Mouse (Mus musculus): Measurements from ENCODE around the gene 3110082I17Rik.

Gene 3110082I17Rik

GRCm38 (mm10) chr5:139417480-139417879 is 42.8 kb downstream of the 3110082I17Rik start:
- no peak for DNase-seq

DNA sequence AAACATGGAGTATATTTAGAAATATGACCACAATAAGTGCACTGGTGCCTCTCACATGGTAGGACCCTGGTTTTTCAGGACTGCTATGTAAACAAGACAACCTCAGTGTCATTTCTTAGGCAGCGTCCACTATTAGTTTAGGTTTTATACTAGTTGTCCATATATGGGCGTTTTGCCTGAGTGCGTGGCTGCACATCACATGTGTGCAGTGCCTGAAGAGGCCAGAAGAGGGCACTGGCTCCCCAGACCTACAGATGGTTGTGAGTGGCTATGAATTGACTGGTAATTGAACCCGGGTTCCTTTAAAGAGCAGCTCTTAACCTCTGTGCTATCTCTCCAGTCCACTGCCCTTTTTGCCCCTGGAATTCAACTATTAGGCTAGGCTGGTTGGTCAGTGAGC is 43.4 kb downstream of the 3110082I17Rik start:
- no peak for DNase-seq

GRCm38 (mm10) chr5:139415001-139415400 is 45.3 kb downstream of the 3110082I17Rik start:
- no peak for DNase-seq

DNA sequence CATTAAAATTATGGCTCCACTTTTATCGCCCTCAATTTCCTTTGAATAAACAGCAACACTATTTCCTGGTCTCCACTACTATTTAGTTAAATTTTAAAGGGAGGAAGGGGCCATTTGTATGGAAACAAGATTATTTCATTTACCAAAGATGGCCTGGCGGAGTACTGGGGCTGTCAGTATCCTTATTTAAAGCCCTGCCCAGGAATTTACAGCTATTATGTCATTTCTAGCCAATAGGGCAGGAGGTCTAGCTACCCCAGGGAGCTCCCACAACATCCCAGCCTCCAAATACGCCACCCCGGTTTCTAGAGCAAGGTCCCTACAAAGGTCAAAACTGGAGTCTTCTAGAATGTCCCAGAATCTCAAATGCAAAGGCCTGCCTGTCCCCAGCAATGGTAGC is 46.8 kb downstream of the 3110082I17Rik start:
- no peak for DNase-seq

- DNase-seq, result no peak
Measured at GRCm38 (mm10) chr5:139411665-139412314, 48.5 kb downstream of the 3110082I17Rik start.

DNA sequence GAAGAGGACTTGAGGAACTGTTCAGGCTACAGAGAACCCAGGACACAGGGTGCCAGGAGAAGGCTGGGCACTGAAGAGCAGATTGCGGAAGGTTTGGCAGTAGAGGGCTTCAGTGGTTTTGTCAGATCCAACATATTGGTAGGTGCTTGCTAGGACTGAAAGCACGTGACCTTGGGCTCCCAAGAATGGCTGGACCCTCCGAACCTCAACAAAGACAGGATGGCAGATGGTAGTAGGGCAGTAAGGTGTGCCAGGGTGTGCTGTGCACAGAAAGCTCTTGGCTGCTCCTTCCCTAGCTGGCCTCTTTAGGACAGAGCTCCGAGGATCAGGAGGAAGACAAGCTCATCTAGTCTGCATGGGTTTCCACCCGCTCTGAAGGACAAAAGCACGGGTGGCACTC is 49.2 kb downstream of the 3110082I17Rik start:
- no peak for DNase-seq

DNA sequence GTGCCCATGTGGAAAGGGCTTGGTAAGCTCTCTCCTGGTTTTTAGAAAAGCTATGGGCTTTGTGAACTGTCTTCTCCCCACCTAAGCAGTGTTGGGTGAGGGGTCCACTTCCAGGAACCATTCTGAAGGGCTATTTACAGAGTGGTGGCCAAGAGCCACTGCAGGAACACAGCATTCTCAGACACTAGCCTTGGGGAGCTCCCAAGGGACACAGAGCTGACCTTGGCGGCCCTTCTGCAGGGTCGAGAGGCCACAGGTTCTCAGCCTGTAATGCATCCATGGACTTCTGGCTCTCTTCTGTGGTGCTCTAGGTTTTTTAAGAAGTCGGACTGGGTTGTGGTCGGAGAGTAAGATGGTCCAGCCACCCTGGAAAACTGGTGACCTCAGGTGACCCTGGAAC is 50.3 kb downstream of the 3110082I17Rik start:
- DNase-seq, result no peak

DNA sequence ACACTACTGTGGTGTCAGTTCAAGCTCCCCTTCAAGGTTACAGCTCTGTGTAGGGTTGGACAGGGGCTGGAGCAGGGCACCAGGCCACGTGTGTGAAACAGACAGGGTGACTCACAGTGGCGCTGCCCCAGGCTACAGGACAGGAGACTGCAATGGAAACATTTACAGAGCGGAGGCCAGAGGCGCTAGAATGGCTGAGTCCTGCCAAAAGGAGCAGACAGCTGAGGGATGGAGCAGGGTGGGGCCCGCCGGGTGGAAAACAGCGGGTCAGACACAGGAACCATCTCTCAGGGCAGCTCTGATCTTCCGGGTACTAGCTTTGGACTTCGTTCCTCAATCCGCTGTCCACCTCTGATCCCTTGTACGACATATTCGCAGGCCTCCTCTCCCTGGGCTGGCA is 50.9 kb downstream of the 3110082I17Rik start:
- peak; percentile 63 for DNase-seq

- DNase-seq, result no peak
Measured at GRCm38 (mm10) chr5:139408511-139408910, 51.8 kb downstream of the 3110082I17Rik start.

- no peak for DNase-seq
Measured at GRCm38 (mm10) chr5:139407121-139407885, 53.0 kb downstream of the 3110082I17Rik start.

DNA sequence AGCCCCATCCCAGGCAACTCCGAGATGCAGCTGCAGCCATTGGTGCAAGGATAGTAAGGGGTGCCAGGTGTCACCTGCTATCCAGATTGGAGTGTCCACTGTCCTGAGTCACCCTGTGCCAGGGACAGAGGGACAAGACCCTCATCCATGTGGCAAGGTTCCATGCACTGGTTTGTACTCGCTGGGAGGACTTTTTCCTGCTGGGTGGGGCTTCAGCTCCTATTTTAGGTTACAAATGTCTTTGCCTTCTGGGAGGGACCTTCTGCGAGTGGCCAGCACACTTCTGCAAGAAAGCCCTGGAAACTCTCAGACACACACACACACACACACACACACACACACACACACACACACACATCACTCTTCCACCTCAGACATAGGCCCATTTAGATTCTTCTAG is 54.4 kb downstream of the 3110082I17Rik start:
- no peak for DNase-seq

DNA sequence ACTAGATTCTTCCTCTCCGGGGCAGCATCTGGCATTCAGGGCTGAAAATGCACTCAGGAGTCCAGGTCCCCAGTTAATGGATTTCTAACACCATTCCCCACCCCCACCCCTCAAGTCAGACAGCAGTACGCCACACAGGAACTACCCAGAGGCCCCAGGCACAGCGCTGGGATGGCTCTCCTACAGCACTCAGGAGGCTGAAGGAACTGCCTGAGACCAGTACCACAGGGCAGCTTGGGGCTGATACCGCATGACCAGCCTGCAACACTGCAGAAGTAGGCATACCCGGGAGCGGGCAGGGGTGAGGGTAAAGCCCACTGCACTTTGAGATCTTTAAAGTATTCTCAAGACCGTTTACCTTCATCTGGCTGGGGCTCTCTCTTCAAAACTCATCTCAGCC is 54.8 kb downstream of the 3110082I17Rik start:
- DNase-seq, result no peak

GRCm38 (mm10) chr5:139404801-139405401 is 55.4 kb downstream of the 3110082I17Rik start, which contains the start of gene C130050O18Rik:
Gene C130050O18Rik (plus strand): TSS chr5:139405280.
- no peak for DNase-seq

DNA sequence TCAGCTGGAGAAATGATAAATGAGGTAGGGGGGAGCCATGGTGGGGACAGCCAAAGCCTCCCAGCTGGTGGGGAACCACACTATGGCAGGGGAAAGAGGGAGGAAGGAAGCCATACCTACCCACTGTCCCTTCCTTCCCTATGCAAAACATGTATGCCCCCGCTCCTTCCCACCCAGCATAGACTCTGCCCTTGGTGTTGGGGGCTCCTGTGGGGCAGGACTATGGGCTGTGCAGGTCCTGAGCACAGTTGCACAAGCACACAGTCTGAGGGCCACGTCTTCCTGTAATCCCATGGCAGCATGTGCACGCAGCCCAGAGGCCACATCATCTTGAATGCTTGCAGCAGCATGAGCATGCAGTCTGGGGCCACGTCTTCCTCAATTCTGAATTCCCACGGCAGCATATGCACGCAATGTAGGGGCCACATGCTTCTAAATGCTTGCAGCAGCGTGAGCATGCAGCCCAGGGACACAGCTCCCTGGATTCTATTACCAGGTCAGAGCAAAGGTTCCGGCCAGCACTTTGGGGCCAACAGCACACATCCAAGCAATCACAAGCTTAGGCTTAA is 56.6 kb downstream of the 3110082I17Rik start:
- no peak for DNase-seq

DNA sequence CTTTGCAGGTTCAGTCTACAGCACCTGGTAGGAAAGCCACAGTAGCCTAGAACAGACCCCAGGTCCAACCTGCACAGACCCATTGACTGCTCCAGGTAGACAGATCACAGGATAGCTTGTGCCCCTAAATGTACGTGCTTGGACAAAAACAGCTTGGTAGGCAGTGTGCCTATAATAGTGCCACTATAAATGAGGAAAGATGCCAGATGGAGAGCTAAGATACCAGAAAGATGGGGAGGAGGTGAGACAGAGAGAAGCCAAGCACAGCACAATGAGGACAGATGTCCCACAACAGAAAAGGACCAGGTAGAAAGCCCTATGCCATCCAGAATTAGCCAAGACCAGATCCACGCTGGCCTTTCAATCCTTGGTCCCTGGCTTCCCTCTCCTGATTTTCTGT is 58.2 kb downstream of the 3110082I17Rik start:
- no peak for DNase-seq

DNA sequence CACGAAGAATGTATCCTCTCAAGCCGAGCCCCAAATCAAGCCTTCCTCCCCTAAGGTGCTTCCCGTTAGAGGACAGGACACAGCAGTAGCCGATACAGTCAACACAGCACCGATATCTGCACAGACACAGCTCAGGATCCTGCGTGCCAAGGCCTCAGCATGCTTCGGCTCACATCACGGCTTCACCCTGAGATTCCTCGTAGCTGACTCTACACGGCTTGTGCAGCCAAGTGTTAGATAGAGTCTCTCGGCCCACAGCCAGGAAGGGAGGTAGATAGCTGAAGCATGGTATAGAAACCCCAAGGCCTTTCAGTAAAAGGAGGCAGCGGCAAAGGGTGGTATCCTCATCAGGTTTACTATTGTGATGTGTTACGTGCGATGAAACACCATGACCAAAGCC is 60.3 kb downstream of the 3110082I17Rik start:
- no peak for DNase-seq

DNA sequence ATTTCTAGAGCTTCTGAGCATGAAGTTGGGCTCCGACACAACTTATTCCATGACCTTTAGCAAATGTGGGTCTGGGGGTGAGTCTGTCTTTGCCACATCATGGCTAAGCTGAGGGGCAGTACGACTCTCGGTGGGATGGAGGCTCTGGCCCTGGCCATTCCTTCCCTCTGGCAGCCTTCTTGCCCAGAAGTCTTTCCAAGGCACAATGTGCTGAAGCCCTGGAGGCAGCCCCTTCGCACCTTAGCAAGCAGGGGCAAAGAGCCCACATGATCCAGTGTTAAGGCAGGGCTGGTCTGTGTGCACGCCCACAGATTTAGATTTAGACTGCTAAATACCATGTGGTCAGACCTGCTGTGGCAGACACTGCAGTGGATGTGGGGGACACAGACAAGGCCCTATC is 61.5 kb downstream of the 3110082I17Rik start:
- DNase-seq, result no peak

DNA sequence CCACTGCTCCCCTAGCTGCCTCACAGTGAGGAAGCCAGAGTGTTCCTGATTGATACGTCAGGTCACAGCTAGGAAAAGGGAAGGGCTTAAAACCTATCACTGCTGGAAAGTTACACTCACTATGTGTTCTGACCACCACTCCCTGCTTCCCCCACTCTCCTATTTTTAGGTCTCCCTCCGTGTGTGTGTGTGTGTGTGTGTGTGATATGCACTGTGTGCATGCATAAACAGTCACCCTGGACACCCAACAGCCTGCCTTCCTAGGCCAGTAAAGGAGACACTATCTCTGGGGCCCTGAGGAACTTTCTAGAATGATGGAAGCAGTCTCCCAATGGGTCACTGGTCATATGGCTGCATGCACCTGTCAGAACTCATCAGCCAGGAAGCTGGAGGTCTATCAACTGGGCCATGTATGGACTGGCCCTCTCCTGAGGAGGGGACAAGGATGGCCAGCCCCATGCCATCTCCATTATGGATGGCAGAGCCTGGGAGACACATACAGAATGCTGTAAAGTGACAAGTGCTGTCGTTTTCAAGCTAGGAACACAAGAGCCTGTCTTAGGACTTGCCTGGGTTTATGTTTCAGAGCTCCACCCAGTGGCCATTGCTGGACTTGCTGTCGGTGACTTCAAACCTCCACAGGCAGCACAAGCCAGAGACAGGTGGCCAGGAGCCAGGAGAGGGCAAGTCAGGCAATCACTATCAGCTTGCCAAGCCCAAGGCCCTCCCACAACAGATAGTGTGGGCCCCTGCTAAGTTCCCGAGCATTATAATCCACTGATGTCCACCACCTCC is 62.2 kb downstream of the 3110082I17Rik start:
- peak; percentile 96 for DNase-seq

DNA sequence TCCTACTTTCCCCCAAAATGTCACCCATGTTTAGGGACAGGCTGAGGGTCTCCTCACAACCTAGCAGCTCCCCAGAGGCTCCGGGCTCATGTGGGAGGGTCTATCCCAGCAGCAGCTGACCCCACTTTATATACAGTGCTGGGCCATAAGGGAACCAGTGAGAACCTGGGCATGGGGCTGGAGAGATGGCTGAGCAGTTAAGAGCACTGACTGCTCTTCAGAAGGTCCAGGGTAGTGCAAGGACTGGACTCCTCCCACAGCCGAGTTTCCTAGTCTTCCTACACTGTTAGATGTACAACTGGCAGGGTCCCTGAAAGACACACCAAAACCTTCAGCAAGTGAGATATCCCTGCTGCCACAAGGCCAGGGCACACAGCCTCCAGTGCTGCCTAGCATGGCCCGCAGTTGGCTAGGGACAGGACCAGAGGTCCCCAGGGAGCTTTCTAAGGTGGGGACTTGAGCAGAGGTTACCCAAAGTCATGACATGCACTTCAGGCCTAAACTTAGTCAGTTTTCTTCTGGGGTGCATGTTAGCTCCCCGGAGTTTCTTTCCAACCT is 62.9 kb downstream of the 3110082I17Rik start:
- DNase-seq, result no peak

- DNase-seq, result no peak
Measured at GRCm38 (mm10) chr5:139395528-139395927, 64.8 kb downstream of the 3110082I17Rik start.

- DNase-seq, result no peak
Measured at GRCm38 (mm10) chr5:139394399-139394798, 65.9 kb downstream of the 3110082I17Rik start.

DNA sequence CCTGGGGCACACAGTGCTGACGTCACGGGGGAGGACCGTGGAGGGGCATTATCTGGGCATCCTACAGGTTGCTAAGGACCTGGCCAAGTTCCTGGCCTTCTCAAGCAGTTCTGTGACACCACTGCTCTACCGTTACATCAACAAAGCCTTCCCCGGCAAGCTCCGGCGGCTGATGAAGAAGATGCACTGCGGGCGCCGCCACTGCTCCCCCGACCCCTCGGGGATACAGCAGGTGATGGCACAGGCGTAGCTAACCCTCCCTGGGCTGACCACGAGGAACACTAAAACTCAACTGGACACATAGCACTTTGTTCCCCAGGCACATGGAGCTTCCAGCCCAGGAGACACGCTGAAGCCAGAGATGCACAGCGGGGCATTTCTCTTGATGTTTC is 67.1 kb downstream of the 3110082I17Rik start:
- DNase-seq, result no peak

Measured in kidney, adult 11 months (tissue).